Mouse (Mus musculus) CH12.LX (cell line): Measurements from ENCODE around the gene Tmem63b. TPM values are rescaled to one million over a fixed set of nuclear protein-coding genes. Genes with fewer than 3 reads are reported as not detected.

Experiments used
- polyA plus RNA-seq: library from polyadenylated mRNA; unstranded; fragments of >175 nt; gene quantifications from 2 replicates; pipeline ENCODE4 v1.2.1, GENCODE M21; 2012; ENCODE audit warnings: low read depth; ENCODE audit not compliant: insufficient read length
- total RNA-seq, 2 experiments: library from RNA; depleted of rRNA; stranded (reverse); fragments of 300-350 nt in 1 of 2; fragments of >200 nt in 1 of 2; gene quantifications; 2 replicates each; pipeline ENCODE4 v1.2.3; 2012 to 2014

Gene Tmem63b
- total and polyA plus RNA-seq, 3 experiments, result 3.5 to 10.3 (median 6.3) TPM

Other genes with a start within 250 kb of the Tmem63b start
- gene Spats1, start 211.5 kb downstream of the Tmem63b start, total RNA-seq (2012; rRNA removed), result 1.0 and 2.5 TPM in 2 replicates
- 1.7 and 2.7 TPM in 2 replicates for gene Spats1, start 211.5 kb downstream of the Tmem63b start, total RNA-seq (2014; rRNA removed)
- 1.9 and 2.5 TPM in 2 replicates for gene Spats1, start 211.5 kb downstream of the Tmem63b start, polyA plus RNA-seq
- 20.2 and 23.1 TPM in 2 replicates for gene Aars2, start 180.1 kb downstream of the Tmem63b start, total RNA-seq (2012; rRNA removed)
- gene Aars2, start 180.1 kb downstream of the Tmem63b start, total RNA-seq (2014; rRNA removed), result 10.4 and 12.4 TPM in 2 replicates
- gene Aars2, start 180.1 kb downstream of the Tmem63b start, polyA plus RNA-seq, result 17.5 and 17.6 TPM in 2 replicates
- gene Tcte1, start 163.5 kb downstream of the Tmem63b start, total RNA-seq (2012; rRNA removed), result not detected in 2 replicates
- not detected in 2 replicates for gene Tcte1, start 163.5 kb downstream of the Tmem63b start, total RNA-seq (2014; rRNA removed)
- gene Tcte1, start 163.5 kb downstream of the Tmem63b start, polyA plus RNA-seq, result not detected in 2 replicates
- 0.42 and 0.50 TPM in 2 replicates for gene Tmem151b, start 137.2 kb downstream of the Tmem63b start, total RNA-seq (2012; rRNA removed)
- 0.12 and 0.30 TPM in 2 replicates for gene Tmem151b, start 137.2 kb downstream of the Tmem63b start, total RNA-seq (2014; rRNA removed)
- 0.53 and 0.72 TPM in 2 replicates for gene Tmem151b, start 137.2 kb downstream of the Tmem63b start, polyA plus RNA-seq
- gene Nfkbie, start 131.2 kb downstream of the Tmem63b start, total RNA-seq (2012; rRNA removed), result 91.5 and 136 TPM in 2 replicates
- 87.4 and 90.0 TPM in 2 replicates for gene Nfkbie, start 131.2 kb downstream of the Tmem63b start, total RNA-seq (2014; rRNA removed)
- 76.6 and 78.7 TPM in 2 replicates for gene Nfkbie, start 131.2 kb downstream of the Tmem63b start, polyA plus RNA-seq
- gene Slc35b2, start 123.0 kb downstream of the Tmem63b start, total RNA-seq (2012; rRNA removed), result 59.5 and 73.9 TPM in 2 replicates
- gene Slc35b2, start 123.0 kb downstream of the Tmem63b start, total RNA-seq (2014; rRNA removed), result 89.3 and 101 TPM in 2 replicates
- 54.1 and 57.2 TPM in 2 replicates for gene Slc35b2, start 123.0 kb downstream of the Tmem63b start, polyA plus RNA-seq
- 1,180 and 1,205 TPM in 2 replicates for gene Hsp90ab1, start 113.6 kb downstream of the Tmem63b start, total RNA-seq (2012; rRNA removed)
- gene Hsp90ab1, start 113.6 kb downstream of the Tmem63b start, total RNA-seq (2014; rRNA removed), result 607 and 790 TPM in 2 replicates
- gene Hsp90ab1, start 113.6 kb downstream of the Tmem63b start, polyA plus RNA-seq, result 4,858 and 5,122 TPM in 2 replicates
- gene Slc29a1, start 87.3 kb downstream of the Tmem63b start, total RNA-seq (2012; rRNA removed), result 58.4 and 66.9 TPM in 2 replicates
- gene Slc29a1, start 87.3 kb downstream of the Tmem63b start, total RNA-seq (2014; rRNA removed), result 69.2 and 72.1 TPM in 2 replicates
- gene Slc29a1, start 87.3 kb downstream of the Tmem63b start, polyA plus RNA-seq, result 74.2 and 88.0 TPM in 2 replicates
- gene Mymx, start 84.8 kb downstream of the Tmem63b start, total RNA-seq (2012; rRNA removed), result not detected in 2 replicates
- not detected in 2 replicates for gene Mymx, start 84.8 kb downstream of the Tmem63b start, total RNA-seq (2014; rRNA removed)
- not detected in 2 replicates for gene Mymx, start 84.8 kb downstream of the Tmem63b start, polyA plus RNA-seq
- gene Capn11, start 27.6 kb downstream of the Tmem63b start, total RNA-seq (2012; rRNA removed), result not detected in 2 replicates
- not detected in 2 replicates for gene Capn11, start 27.6 kb downstream of the Tmem63b start, total RNA-seq (2014; rRNA removed)
- gene Capn11, start 27.6 kb downstream of the Tmem63b start, polyA plus RNA-seq, result 0.09 and 0.10 TPM in 2 replicates
- gene Mrpl14, start 583 bp downstream of the Tmem63b start, total RNA-seq (2012; rRNA removed), result 33.4 and 46.1 TPM in 2 replicates
- gene Mrpl14, start 583 bp downstream of the Tmem63b start, total RNA-seq (2014; rRNA removed), result 48.5 and 56.9 TPM in 2 replicates
- 62.5 and 67.7 TPM in 2 replicates for gene Mrpl14, start 583 bp downstream of the Tmem63b start, polyA plus RNA-seq
- 0.38 TPM in 1 of 2 replicates, not detected in the other for gene 1600014C23Rik, start 46.9 kb upstream of the Tmem63b start, total RNA-seq (2012; rRNA removed)
- gene 1600014C23Rik, start 46.9 kb upstream of the Tmem63b start, total RNA-seq (2014; rRNA removed), result not detected in 2 replicates
- gene 1600014C23Rik, start 46.9 kb upstream of the Tmem63b start, polyA plus RNA-seq, result not detected in 2 replicates